Mouse (Mus musculus) brown adipose tissue, adult 24 weeks (tissue): ENCODE measurements around the gene Faf2. TPM values are rescaled to one million over a fixed set of nuclear protein-coding genes. Genes with fewer than 3 reads are reported as not detected.
A peak's percentile ranks its signal among the peaks of the same experiment; 100 is the strongest.

Experiments used
- H3K27ac ChIP-seq: fragments of 200-500 bp; replicated peaks from 2 replicates; pipeline ENCODE4 v1.5.1; 2012; ENCODE audit warnings: low read depth, mild to moderate bottlenecking, low read length
- H3K4me1 ChIP-seq: fragments of 200-500 bp; 2 replicates; pipeline ENCODE4 v1.6.1; 2012; ENCODE audit warnings: low read length, mixed read lengths; ENCODE audit not compliant: control insufficient read depth, insufficient read depth, insufficient read length
- H3K4me3 ChIP-seq: fragments of 200-500 bp; 2 replicates; pipeline ENCODE4 v1.5.1; 2012; ENCODE audit warnings: low read depth, mild to moderate bottlenecking, low read length, moderate library complexity; ENCODE audit not compliant: insufficient read depth
- polyA plus RNA-seq: library from polyadenylated mRNA; stranded (reverse); fragments of >200 nt; gene quantifications from 2 replicates; pipeline ENCODE4 v1.2.4, GENCODE M21; 2012; ENCODE audit not compliant: missing spikeins, insufficient read depth, insufficient read length

Gene Faf2
- 26.1 and 26.3 TPM in 2 replicates for polyA plus RNA-seq

- H3K4me1 ChIP-seq, result peaks cover 9% of the 10 kb centered on the region
- H3K27ac ChIP-seq, result peak within 1 kb of the TSS; percentile 90
- H3K4me3 ChIP-seq, result peak within 1 kb of the TSS; percentile 90
Measured at GRCm38 (mm10) chr13:54621155-54621932, at the start of gene Faf2. Gene Faf2, plus strand, starts transcription at chr13:54621784.

- Histone ChIP-seq H3K4me3 (no peak overlapping the region), H3K4me1 (peaks cover 4% of the 10 kb centered on the region; the same call in 1 of the 2 replicates), H3K27ac (no peak overlapping the region)
Measured at GRCm38 (mm10) chr13:54572621-54573020, 49.0 kb upstream of the Faf2 start.

- H3K27ac ChIP-seq, result peak within 1 kb of the TSS; percentile 56
- H3K4me3 ChIP-seq, result peak within 1 kb of the TSS; percentile 87
- H3K4me1 ChIP-seq, result peaks cover 4% of the 10 kb centered on the region; the same call in 1 of the 2 replicates
Measured at GRCm38 (mm10) chr13:54574854-54575481, 46.6 kb upstream of the Faf2 start, which contains the start of gene Arl10. Gene Arl10, plus strand, starts transcription at chr13:54575015.

GRCm38 (mm10) chr13:54575489-54575888, 46.1 kb upstream of the Faf2 start:
- Histone ChIP-seq H3K4me3 (peak overlapping the region; percentile 87), H3K27ac (peak overlapping the region; percentile 56; the same call in 1 of the 2 replicates), H3K4me1 (peaks cover 4% of the 10 kb centered on the region; the same call in 1 of the 2 replicates)

GRCm38 (mm10) chr13:54577652-54578507, 43.7 kb upstream of the Faf2 start:
- Histone ChIP-seq H3K27ac (peak overlapping the region; percentile 64), H3K4me1 (peaks cover 4% of the 10 kb centered on the region; the same call in 1 of the 2 replicates), H3K4me3 (peak overlapping the region; percentile 4; the same call in 1 of the 2 replicates)

GRCm38 (mm10) chr13:54581385-54581784, 40.2 kb upstream of the Faf2 start:
- Histone ChIP-seq H3K27ac (no peak overlapping the region), H3K4me1 (peaks cover 2% of the 10 kb centered on the region; the same call in 1 of the 2 replicates), H3K4me3 (no peak overlapping the region)

GRCm38 (mm10) chr13:54582126-54582525, 39.5 kb upstream of the Faf2 start:
- no peak overlapping the region for H3K4me3 ChIP-seq
- H3K4me1 ChIP-seq, result peaks cover 2% of the 10 kb centered on the region; the same call in 1 of the 2 replicates
- H3K27ac ChIP-seq, result no peak overlapping the region

GRCm38 (mm10) chr13:54582860-54583259, 38.7 kb upstream of the Faf2 start:
- Histone ChIP-seq H3K4me3 (no peak overlapping the region), H3K4me1 (peaks cover 2% of the 10 kb centered on the region; the same call in 1 of the 2 replicates), H3K27ac (no peak overlapping the region)

- peak overlapping the region; percentile 63 for H3K27ac ChIP-seq
- peaks cover 2% of the 10 kb centered on the region; the same call in 1 of the 2 replicates for H3K4me1 ChIP-seq
- peak overlapping the region; percentile 8; the same call in 1 of the 2 replicates for H3K4me3 ChIP-seq
Measured at GRCm38 (mm10) chr13:54585831-54586230, 35.8 kb upstream of the Faf2 start.

GRCm38 (mm10) chr13:54589414-54589995, 32.1 kb upstream of the Faf2 start:
- Histone ChIP-seq H3K4me3 (peak overlapping the region; percentile 77), H3K4me1 (peaks cover 7% of the 10 kb centered on the region; the same call in 1 of the 2 replicates), H3K27ac (peak overlapping the region; percentile 46)

GRCm38 (mm10) chr13:54589996-54590951, 31.3 kb upstream of the Faf2 start, which contains the start of the genes Nop16 and Higd2a:
Gene Nop16, minus strand, starts transcription at chr13:54590090.
Gene Higd2a, plus strand, starts transcription at chr13:54590207.
- Histone ChIP-seq H3K4me3 (peak within 1 kb of the TSS; percentile 77), H3K4me1 (peaks cover 7% of the 10 kb centered on the region; the same call in 1 of the 2 replicates), H3K27ac (peak within 1 kb of the TSS; percentile 86)

- Histone ChIP-seq H3K4me1 (peaks cover 9% of the 10 kb centered on the region), H3K27ac (no peak overlapping the region), H3K4me3 (peak overlapping the region; percentile 75)
Measured at GRCm38 (mm10) chr13:54591776-54592356, 29.7 kb upstream of the Faf2 start.

GRCm38 (mm10) chr13:54593617-54594016, 28.0 kb upstream of the Faf2 start:
- H3K4me3 ChIP-seq, result no peak overlapping the region
- H3K4me1 ChIP-seq, result peaks cover 10% of the 10 kb centered on the region
- no peak overlapping the region for H3K27ac ChIP-seq
